Mouse (Mus musculus) cerebellum, adult 11-12 months (tissue): ENCODE data around the gene Sos1.
"Not testable (repeated sequence)": the region's sequence is repeated elsewhere in the genome, so short reads cannot be mapped to it uniquely, and the experiment has no call there.

Source experiments
- DNase-seq: peaks from one replicate; pipeline ENCODE4 v3.0.0; 2022

Gene Sos1

GRCm38 (mm10) chr17:80418572-80419210, 61.6 kb downstream of the Sos1 start:
- DNase-seq = no peak

GRCm38 (mm10) chr17:80411182-80411581, 69.1 kb downstream of the Sos1 start:
- DNase-seq = no peak

- DNase-seq = no peak
These were observed 82.0 kb downstream of the Sos1 start for GRCm38 (mm10) chr17:80398243-80398642.

- DNase-seq = no peak
These were observed 88.5 kb downstream of the Sos1 start for GRCm38 (mm10) chr17:80391423-80392403.

GRCm38 (mm10) chr17:80390024-80390423, 90.2 kb downstream of the Sos1 start:
- DNase-seq = no peak

GRCm38 (mm10) chr17:80385671-80386070, 94.6 kb downstream of the Sos1 start:
- no peak for DNase-seq

GRCm38 (mm10) chr17:80378386-80378785, 101.9 kb downstream of the Sos1 start:
- not testable (repeated sequence) for DNase-seq

GRCm38 (mm10) chr17:80373726-80374096, 106.5 kb downstream of the Sos1 start:
- no peak for DNase-seq

GRCm38 (mm10) chr17:80372989-80373725, 107.1 kb downstream of the Sos1 start, which contains the start of gene Gm10190:
Gene Gm10190, minus strand, starts transcription at chr17:80373541.
- DNase-seq = peak; percentile 88

GRCm38 (mm10) chr17:80368606-80369005, 111.6 kb downstream of the Sos1 start:
- no peak for DNase-seq

- DNase-seq = no peak
These were observed 113.0 kb downstream of the Sos1 start for GRCm38 (mm10) chr17:80367276-80367675.

- DNase-seq = no peak
These were observed 120.0 kb downstream of the Sos1 start for GRCm38 (mm10) chr17:80360245-80360644.

GRCm38 (mm10) chr17:80347234-80347633, 133.0 kb downstream of the Sos1 start:
- no peak for DNase-seq

- no peak for DNase-seq
These were observed 133.6 kb downstream of the Sos1 start for GRCm38 (mm10) chr17:80346591-80347125.

- no peak for DNase-seq
These were observed 135.0 kb downstream of the Sos1 start for GRCm38 (mm10) chr17:80345277-80345676.
